Mouse (Mus musculus) ZHBTc4 (cell line): Measurements from ENCODE around the gene Asb9.

Experiments used
- DNase-seq: peaks from one replicate; pipeline ENCODE4 v3.0.0-alpha.2; 2011; ENCODE audit warnings: low read depth, low spot score

Gene Asb9

DNA sequence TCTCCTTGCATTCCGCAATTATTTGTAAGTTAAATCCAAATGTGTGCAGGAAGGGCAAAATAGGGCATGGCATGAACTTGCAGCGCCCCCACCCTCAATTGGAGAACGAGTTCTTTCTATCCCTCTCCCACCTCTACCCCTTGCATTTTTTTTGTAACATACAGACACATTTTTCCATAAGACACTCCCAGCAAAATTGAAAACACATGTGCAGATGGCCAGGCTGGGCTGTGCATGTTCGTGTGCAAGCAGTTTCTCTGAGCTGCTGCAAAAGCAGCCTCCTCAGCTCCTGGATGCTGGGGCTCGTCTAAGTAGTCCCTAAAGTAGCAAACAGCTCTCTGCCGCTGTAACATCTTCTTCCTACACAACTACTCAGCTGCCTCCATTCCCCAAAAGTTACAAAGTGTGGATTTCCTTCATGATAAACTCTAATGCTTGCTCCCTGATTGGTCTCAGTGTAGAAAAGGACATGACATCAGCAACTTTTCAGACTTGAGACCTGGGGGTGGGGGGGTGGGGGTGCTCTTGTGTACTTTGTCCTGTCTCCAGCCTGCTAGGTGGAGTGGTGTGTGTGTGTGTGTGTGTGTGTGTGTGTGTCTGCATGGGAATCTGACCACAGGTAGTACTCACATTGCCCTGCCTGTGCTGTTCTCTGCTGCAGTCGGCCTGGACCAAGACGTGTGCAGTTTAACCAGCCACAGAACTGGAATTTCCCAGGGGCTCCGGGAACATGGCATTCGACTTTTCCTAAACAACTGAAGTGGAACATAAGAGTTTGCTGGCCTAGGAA is at the start of gene Asb9:
TSS of gene Asb9 (plus strand) at position 619 of the 790 bp plus-strand sequence.
- DNase-seq, result no peak

DNA sequence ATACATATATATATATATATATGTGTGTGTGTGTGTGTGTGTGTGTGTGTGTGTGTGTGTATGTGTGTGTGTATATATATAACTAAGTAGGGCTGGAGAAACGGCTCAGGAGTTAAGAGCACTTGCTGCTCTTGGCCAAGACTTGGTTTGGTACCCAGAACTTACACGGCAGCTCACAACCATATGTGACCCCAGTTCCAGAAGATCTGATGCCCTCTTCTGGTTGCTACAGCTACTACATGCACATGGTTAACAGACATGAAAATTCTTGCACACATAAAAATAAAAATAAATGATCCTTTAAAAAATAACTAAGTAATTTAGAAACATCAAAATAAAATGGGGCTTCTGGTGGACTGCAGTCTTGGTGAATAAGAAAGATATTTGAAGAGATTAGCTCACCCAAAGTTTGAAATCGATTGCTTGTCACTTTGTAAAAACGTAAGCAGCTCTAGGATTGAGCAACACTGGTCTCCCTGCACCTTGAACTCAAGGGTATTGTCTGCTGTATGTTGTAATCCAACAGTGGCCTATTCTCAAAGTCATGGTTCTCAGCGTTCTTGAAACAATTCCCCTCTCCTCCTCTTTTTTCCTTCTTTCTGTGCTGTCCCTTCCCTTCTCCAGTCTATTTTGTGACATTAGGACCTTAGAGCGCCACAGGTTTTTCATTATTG is 46.8 kb upstream of the Asb9 start:
- DNase-seq, result no peak

DNA sequence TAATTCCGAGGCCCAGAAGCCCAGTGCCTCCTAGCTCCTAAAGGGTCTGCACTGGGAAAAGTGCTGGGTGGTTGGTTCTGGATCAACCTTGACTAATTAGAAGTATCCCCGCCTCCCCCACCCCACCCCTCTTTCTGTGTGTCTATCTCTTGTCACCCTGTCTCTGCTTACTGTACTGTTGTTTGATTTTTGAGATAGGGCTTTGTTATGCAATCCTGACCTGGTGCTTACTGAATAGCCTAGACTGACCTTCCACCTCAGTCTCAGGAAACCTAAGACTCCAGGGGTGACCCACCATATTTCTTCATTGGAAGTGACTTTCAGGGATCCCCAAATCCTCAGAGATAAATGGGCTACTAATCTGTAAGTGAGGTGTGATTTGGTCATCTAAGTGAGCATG is 3.9 kb upstream of the Asb9 start:
- DNase-seq, result peak; percentile 6

DNA sequence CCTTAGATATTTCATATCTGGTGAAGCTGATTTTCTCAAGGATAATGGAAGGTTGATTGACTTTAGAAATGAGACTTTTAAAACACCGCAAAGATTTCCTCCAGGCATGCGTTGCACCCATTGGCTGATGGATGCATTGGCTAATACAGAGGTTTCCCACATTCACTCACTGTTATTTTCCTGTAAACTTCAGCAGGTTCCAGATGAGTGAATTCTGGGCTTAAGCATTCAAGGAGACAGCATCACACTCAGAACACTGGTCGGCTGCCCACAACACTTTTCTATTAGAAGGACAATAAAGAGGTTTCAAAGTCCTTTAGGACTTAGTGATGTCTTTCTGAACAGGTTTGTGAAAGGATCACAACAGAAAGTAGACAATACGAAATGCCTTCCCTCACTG is 941 bp downstream of the Asb9 start:
- no peak for DNase-seq

DNA sequence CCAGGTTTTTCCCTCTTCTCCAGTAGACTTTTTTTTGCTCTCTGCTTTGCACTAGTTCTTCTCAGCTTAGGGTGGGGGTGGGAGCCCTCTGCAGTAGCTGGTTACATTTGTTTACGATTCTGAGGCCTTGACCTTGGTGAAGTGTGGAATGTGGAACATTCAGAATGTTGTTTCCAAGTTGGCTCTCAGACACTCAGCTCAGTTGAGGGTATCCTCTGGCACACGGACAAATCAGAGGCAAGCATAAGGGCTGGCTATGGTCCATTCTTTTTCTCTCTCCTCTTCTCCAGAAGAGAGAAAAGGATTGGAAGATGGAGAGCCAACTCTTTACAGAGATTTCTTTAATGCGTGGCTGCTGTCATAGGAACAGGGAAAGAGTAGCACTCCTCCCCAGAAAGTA is 2.6 kb downstream of the Asb9 start:
- peak; percentile 30 for DNase-seq

DNA sequence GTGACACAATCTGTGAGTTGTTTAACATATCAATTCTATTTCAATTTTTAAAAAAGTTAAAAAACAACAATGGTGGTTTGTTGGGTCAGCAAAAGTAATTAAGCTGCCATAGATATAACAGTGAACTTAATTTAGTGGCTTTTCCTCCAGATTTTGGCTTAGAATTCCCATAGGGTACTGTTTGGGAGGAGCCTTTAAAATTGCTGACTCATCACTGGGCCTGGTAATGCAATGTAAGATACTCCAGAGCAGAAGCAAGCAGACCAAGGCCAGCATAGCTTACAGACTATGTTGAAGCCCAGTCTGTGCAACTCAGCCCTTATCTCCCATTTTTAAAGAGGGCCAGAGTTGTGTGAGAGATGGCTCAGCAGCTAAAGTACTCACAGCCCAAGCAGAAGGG is 16.0 kb downstream of the Asb9 start:
- no peak for DNase-seq

DNA sequence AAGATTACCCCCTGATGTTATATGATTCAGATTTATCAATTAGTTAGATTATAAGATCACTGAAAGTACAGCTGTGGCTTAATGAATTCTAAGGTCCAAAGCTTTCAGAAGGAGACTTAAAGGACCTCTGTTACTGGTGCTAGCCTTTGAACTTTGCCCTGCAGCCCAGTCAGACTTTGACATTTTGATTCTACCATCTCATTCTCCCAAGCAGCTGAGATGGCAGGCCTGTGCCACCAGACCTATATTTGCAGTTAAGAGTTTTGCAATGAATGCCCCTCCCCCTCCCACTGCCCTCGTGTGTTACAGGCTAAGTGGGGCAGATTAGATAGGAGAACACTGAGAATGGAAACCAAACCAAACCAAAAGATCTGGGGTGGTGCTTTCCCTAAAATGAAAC is 20.4 kb downstream of the Asb9 start:
- DNase-seq, result no peak

DNA sequence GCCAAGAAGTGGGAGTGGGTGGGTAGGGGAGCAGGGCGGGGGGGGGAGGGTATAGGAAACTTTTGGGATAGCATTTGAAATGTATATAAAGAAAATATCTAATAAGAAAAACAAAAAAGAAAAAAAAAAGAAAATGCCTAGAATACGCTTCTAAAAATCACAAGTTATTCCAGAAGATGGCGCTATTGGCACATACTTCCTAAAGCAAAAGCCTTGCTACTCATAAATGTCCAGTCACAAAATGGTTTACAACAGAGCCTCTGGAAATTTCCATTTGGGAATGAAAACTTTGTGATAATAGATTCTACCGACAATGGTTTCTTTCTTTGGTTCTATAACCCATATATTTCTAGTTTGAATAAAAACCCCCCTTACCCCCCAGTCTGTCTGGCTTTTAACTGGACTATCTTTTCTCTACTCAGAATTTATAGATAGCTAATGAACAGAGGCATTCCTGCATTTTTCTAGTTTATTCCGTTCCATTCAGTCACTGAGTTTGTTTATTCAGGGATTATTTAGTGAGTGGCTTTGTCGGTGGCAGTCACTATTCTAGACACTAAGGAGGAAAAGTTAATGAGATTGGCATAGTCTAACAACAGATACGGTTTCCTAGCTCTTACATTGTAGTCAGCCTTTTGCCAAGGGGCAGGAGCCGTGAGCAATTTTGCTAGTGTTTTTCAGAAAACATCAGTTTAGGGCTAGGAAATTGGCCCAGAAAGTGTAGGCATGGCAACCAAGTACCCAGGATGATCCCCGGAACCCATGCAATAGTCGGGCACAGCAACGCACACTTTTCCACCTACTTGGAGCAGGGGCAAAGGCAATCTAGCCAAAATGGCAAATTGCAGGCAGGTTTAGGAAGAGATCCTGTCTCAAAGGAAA is 35.5 kb downstream of the Asb9 start:
- DNase-seq, result peak; percentile 22

DNA sequence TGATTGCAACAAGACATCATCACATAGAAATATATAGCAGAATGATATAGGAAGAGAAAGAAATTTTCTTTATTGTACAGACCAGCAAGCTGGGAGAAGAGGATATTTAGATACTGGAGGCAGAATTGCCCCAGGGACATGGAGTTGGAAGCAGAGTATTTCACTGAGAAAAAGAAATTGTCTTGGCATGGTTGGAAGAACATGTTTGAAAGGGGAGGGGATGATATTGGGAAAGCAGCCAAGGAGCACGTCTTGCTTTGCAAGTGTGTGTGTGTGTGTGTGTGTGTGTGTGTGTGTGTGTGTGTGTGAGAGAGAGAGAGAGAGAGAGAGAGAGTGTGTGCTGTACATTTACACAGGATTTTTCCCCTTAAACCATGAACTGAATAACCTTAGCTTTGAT is 64.1 kb downstream of the Asb9 start:
- DNase-seq, result no peak

DNA sequence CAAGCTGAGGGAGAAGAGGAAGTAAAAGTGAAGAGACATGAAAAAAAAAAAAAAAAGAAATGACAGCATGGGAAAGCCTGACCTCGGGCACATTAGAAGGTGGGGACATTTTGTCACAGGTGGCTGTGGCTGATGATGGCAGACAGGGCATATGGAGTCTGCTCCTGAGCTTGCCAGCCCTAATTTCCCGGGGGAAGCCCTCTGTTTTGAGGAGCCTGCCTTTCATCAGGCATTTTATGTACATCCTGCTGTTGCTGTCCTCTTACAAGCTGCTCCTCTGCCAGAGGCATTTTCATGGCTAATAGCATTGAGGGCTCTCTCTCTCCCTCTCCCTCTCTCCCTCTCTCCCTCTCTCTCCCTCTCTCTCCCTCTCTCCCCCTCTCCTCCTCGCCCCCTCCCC is 70.8 kb downstream of the Asb9 start:
- DNase-seq, result no peak
